Mouse (Mus musculus): ENCODE results near the gene Psme1.
A peak's percentile ranks its signal among the peaks of the same experiment; 100 is the strongest.

The Psme1 gene

DNA sequence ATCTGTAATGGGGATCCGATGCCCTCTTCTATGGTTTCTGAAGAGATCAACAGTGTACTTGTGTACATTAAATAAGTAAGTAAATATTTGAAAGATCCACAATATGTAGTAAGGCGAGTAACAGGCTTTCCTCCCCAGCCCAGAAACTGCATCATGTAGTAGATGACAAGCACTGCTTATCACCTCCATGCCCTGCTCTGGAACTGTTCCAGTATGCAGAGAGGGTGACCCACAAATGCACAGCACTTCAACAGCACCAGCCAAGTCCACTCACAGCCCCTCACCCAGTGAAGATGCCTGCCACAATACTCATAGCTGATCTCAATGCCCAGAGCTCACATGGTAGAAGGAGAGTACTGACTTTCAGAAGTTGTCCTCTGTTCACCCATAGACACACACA is 7.3 kb upstream of the Psme1 start:
- DNase-seq (ENCODE audit: low read depth, low spot score) = no peak

DNA sequence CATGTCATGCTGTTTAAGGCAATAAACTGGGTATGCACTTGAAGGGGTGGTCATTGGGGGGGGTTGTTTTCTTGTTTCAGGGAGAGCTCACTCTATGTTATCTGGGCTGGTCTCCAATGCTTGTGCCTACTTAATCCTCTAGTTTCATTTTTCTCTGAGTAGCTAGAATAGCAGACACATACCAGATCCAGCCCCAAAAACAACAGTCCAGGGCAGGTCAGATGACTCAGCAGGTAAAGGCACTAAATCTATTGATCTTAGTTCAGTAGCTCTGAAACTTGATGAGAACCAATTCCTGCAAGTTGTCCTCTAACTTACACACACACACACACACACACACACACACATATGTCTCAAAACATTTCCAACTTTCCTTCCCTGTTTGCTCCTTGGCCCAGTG is 6.2 kb upstream of the Psme1 start:
- no peak for DNase-seq (ENCODE audit: low read depth, low spot score)

- DNase-seq (ENCODE audit: low read depth, low spot score) = no peak
Observed at GRCm38 (mm10) chr14:55575302-55575701, 2.6 kb upstream of the Psme1 start, which contains the start of gene Fitm1. Gene Fitm1 (plus strand): TSS chr14:55575617.

DNA sequence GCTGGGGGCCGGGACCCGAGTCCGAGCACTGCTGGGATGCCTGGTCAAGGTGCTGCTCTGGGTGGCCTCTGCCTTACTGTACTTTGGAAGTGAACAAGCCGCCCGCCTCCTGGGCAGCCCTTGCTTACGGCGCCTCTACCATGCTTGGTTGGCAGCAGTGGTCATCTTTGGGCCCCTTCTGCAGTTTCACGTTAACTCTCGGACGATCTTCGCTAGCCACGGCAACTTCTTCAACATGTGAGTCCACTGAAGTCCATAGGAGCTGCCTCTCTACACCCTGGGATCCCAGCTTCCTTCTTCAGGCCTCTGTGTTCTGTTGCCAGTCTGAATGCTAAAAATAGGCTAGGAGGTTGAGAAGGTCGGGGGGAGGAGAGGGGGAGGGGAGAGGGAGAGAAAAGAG is 2.2 kb upstream of the Psme1 start:
- no peak for DNase-seq (ENCODE audit: low read depth, low spot score)

GRCm38 (mm10) chr14:55576376-55576775 is 1.5 kb upstream of the Psme1 start:
- DNase-seq (ENCODE audit: low read depth, low spot score) = no peak

GRCm38 (mm10) chr14:55578668-55579269 is 846 bp downstream of the Psme1 start:
- DNase-seq (ENCODE audit: low read depth, low spot score) = no peak

DNA sequence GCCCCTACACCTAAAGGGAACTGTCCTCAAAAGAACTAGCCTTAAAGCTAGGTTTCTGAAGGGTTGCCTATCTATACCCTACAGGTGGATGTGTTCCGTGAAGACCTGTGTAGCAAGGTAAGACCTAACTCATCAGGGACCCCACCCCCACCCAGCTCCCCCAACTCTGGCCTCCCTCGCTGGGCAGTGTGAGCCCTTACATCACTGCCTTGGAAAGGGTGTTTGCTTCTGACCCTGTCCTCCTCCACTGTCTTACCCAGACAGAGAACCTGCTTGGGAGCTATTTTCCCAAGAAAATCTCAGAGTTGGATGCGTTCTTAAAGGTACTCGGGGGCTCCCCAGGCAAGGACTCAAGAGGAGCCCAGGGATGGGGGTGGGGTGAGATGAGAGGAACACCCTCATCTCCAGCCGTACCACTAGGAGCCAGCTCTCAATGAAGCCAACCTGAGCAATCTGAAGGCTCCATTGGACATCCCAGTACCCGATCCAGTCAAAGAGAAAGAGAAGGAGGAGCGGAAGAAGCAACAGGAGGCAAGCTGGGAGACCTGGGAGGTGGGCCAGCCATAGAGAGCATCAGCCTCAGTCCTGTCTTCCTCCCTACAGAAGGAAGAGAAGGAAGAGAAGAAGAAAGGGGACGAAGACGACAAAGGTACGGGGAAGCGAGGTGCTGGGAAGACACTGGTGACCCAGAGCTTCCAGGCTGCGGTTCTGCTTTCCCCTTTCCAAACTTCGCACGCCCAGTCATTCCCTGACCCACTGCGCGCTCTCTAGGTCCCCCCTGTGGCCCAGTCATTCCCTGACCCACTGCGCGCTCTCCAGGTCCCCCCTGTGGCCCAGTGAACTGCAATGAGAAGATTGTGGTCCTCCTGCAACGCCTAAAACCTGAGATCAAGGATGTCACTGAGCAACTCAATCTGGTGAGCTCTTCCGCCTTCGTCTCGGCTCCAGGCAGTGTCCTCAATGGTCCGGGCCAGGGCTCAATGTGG is 1.9 kb downstream of the Psme1 start:
- no peak for DNase-seq (ENCODE audit: low read depth, low spot score)

DNA sequence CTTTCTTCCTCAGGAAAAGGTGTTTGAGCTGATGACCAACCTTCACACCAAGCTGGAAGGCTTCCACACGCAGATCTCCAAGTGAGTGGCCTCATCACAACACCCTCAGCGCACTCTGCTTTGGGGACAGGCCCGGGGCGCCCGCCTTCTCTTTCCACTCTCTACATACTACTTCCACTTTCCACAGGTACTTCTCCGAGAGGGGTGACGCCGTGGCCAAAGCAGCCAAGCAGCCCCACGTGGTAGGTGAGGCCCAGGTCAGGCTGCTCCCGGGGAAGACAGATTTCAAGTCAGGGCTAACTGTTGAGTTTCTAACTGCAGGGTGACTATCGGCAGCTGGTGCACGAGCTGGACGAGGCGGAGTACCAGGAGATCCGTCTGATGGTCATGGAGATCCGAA is 2.8 kb downstream of the Psme1 start:
- no peak for DNase-seq (ENCODE audit: low read depth, low spot score)

GRCm38 (mm10) chr14:55581981-55582681 is 4.2 kb downstream of the Psme1 start:
- no peak for DNase-seq (ENCODE audit: low read depth, low spot score)

DNA sequence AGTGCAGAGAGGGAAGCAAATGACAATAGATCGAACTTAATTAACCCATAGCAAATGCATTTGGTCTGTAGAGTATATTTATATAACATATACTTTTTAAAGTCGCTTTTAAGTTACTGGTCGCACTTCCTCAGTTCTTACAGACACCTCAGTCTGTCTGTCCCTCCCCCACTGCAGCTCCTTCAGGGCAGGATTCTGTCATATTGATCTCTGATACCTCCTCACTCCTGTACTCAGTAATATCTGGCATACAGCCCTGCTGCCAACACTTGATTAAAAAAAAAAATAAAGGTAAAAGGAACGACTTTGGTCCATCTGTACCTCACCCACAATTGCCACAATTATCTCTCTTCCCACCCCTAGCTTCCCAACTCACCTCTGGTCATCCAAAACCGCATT is 6.4 kb downstream of the Psme1 start:
- DNase-seq (ENCODE audit: low read depth, low spot score) = no peak

DNA sequence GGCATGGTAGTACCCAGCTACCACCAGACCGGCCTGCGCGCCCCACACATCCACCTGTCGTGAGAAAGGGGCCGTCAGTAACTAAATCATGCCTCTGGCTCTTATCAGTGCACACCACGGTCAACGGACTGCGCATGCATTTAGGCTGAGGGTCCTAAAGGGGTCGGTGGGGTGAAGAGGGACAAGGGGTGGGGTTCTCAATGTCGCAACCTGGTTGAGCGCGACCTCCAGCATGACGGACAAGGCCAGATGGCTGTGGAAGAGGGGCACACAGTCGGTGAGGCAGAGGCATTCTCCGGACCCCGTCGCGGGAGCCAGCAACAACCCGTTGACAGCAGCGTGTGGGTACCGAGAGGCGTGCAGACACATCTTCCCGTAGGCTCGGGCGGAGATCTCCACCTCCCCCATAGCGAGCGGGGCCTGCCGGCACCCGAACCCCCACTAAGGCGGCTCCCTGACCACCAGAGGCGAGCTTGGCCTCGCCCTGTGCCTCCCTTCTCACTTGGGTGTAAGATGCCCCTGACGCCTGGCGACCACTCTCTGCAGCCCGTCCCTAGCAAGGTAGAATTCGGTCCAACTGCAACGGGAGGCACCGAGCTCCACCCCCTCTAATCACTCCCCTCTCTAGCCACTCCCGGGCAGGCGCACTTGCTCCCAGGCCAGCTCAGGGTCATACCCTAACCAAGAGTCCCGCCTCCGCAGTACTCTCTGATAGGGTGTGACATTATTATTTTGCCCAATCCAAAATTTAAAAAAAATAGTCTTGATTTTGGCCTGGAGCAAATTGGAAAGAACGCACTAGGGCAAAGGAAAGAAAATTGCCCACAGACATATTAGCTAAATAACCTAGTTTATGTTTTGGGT is 7.0 kb downstream of the Psme1 start, which contains the start of gene Emc9:
TSS of gene Emc9 (minus strand) at position 601 of the 864 bp plus-strand sequence.
- DNase-seq (ENCODE audit: low read depth, low spot score) = peak; percentile 36

GRCm38 (mm10) chr14:55585566-55585960 is 7.6 kb downstream of the Psme1 start:
- no peak for DNase-seq (ENCODE audit: low read depth, low spot score)

GRCm38 (mm10) chr14:55586149-55586548 is 8.2 kb downstream of the Psme1 start:
- no peak for DNase-seq (ENCODE audit: low read depth, low spot score)

GRCm38 (mm10) chr14:55589271-55589670 is 11.3 kb downstream of the Psme1 start:
- DNase-seq (ENCODE audit: low read depth, low spot score) = no peak

GRCm38 (mm10) chr14:55589771-55590448 is 12.0 kb downstream of the Psme1 start:
- no peak for DNase-seq (ENCODE audit: low read depth, low spot score)

- peak; percentile 95 for DNase-seq (ENCODE audit: low read depth, low spot score)
Observed at GRCm38 (mm10) chr14:55590748-55591330, 12.9 kb downstream of the Psme1 start, which contains the start of gene Psme2. Gene Psme2 (minus strand): TSS chr14:55591113.

GRCm38 (mm10) chr14:55591331-55591891 is 13.5 kb downstream of the Psme1 start, which contains the start of gene Rnf31:
Gene Rnf31 (plus strand): TSS chr14:55591708.
- peak; percentile 92 for DNase-seq (ENCODE audit: low read depth, low spot score)

GRCm38 (mm10) chr14:55592226-55592625 is 14.3 kb downstream of the Psme1 start:
- no peak for DNase-seq (ENCODE audit: low read depth, low spot score)

GRCm38 (mm10) chr14:55596036-55596690 is 18.2 kb downstream of the Psme1 start:
- DNase-seq (ENCODE audit: low read depth, low spot score) = no peak
